Comparison of ENCODE assay signal across 8 mouse cellular contexts in the genomic region with DNA sequence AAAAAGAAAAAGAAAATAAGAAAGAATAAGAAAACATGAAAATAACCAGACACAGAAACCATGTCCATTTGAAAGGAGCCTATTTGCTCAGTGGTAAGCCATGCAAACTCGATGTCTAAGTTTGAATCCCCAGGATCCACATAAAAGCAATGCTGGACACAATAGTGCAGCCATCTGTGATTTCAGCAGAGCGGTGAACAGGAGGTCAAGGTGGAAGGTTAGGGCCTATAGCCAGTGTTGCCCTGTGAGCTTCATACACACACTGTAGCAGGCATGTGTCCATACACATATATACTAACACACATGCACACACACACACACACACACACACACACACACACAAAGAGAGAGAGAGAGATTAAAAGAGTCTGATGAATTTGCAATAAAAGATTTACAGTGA.
"Had no signal": no experiment of that assay in that cellular context is flagged by ENCODE, and none has a peak within 500 bp of the region (broad histone marks: within the 10 kb centered on the region; RNA-seq: fewer than 3 reads in every experiment).

No protein-coding gene starts in this region.

- H3K9me3 ChIP-seq: limb, embryonic 13.5 days; midbrain, embryonic 13.5 days; neural tube, embryonic 15.5 days had no signal

- H3K4me1 ChIP-seq: limb, embryonic 13.5 days; midbrain, embryonic 13.5 days; neural tube, embryonic 15.5 days had no signal

- ATAC-seq: midbrain, embryonic 13.5 days had no signal

- H3K36me3 ChIP-seq: limb, embryonic 13.5 days; midbrain, embryonic 13.5 days; neural tube, embryonic 15.5 days had no signal

- H3K4me2 ChIP-seq: limb, embryonic 13.5 days; midbrain, embryonic 13.5 days; neural tube, embryonic 15.5 days had no signal

- H3K27me3 ChIP-seq: limb, embryonic 13.5 days; midbrain, embryonic 13.5 days; neural tube, embryonic 15.5 days had no signal

- H3K4me3 ChIP-seq: limb, embryonic 13.5 days; midbrain, embryonic 13.5 days; neural tube, embryonic 15.5 days had no signal

- DNase-seq: left cerebral cortex, postnatal 4 days; right cerebral cortex, adult 18-20 months; thymus, postnatal 4 days had no signal

- H3K27ac ChIP-seq: limb, embryonic 13.5 days; liver, embryonic 14.5 days; midbrain, embryonic 13.5 days; neural tube, embryonic 15.5 days; stomach, postnatal 0 days had no signal

- H3K9ac ChIP-seq: limb, embryonic 13.5 days; liver, embryonic 14.5 days; midbrain, embryonic 13.5 days; neural tube, embryonic 15.5 days had no signal
